In the genomic region with DNA sequence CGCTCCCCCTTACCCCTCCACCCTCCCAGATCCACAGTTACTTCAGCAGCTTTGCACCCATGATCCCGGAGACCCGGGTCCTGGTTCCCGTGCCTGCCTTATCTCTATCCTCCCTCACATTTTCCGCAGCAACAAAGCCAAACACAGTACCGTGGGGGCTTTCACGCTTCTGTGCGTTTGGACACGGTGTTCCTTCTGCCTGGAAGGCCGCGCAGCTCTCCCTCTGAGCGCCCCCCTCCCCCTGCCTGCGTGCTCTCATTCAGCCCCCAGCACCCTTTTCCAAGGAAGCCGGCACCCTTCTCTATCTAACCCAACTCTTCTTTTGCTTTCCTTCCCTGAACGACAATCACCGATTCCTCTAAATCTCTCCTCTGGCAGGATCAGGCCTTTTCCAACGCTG, we compare ENCODE assay signal across 8 mouse cellular contexts. TPM values are rescaled to one million over a fixed set of nuclear protein-coding genes. Genes with fewer than 3 reads are reported as not detected.
DNase-seq lines count a peak whose midpoint lies in the region; ATAC-seq lines count a peak whose summit lies in the region.

No protein-coding gene starts in this region.

- peak overlapping the region; percentile 97 for H3K4me2 ChIP-seq in heart, embryonic 15.5 days
- peak overlapping the region; percentile 96 for H3K4me2 ChIP-seq in stomach, embryonic 16.5 days (ENCODE audit: low read depth, low read length)

- peak; percentile 15 for DNase-seq in retina, adult 2 months (ENCODE audit: low read depth, low spot score)
- no peak for DNase-seq in retina, embryonic 14.5 days (ENCODE audit: low spot score)
- DNase-seq in cerebellum, postnatal 14 days: peak; percentile 72 to 73
- DNase-seq in kidney, postnatal 36 days: peak; percentile 54 to 73
- DNase-seq in adipocyte (ENCODE audit: low spot score): no peak

- H3K4me3 ChIP-seq in heart, embryonic 15.5 days: peak overlapping the region; percentile 87
- H3K4me3 ChIP-seq in macrophage (ENCODE audit: inconsistent target): peak overlapping the region; percentile 40
- peak overlapping the region; percentile 75 for H3K4me3 ChIP-seq in stomach, embryonic 16.5 days (replicated peaks; ENCODE audit: low read length)

- peaks cover 25% of the 10 kb centered on the region for H3K4me1 ChIP-seq in heart, embryonic 15.5 days (replicated peaks)
- peaks cover 17% of the 10 kb centered on the region for H3K4me1 ChIP-seq in stomach, embryonic 16.5 days (ENCODE audit: control insufficient read depth, insufficient read depth, low read length)

- no peaks in the 10 kb centered on the region for H3K36me3 ChIP-seq in heart, embryonic 15.5 days
- no peaks in the 10 kb centered on the region for H3K36me3 ChIP-seq in macrophage (ENCODE audit: inconsistent target)
- no peaks in the 10 kb centered on the region for H3K36me3 ChIP-seq in stomach, embryonic 16.5 days (ENCODE audit: control insufficient read depth, insufficient read depth, low read length)

- no peaks in the 10 kb centered on the region for H3K27me3 ChIP-seq in heart, embryonic 15.5 days
- H3K27me3 ChIP-seq in stomach, embryonic 16.5 days (ENCODE audit: control insufficient read depth, insufficient read depth, low read length): no peaks in the 10 kb centered on the region

- H3K79me2 ChIP-seq in macrophage (ENCODE audit: inconsistent target): peaks cover 8% of the 10 kb centered on the region; the same call in 1 of the 2 replicates

- no peaks in the 10 kb centered on the region for H3K9me3 ChIP-seq in heart, embryonic 15.5 days (replicated peaks)
- no peaks in the 10 kb centered on the region for H3K9me3 ChIP-seq in stomach, embryonic 16.5 days (replicated peaks; ENCODE audit: control insufficient read depth, low read length)

- H3K9ac ChIP-seq in heart, embryonic 15.5 days: peak overlapping the region; percentile 87
- H3K9ac ChIP-seq in stomach, embryonic 16.5 days (ENCODE audit: low read length): peak overlapping the region; percentile 86

- ATAC-seq in heart, embryonic 15.5 days (replicated peaks; ENCODE audit: insufficient number of reproducible peaks, insufficient read depth, low FRiP score, low read depth): no peak; the same call in 1 of the 2 replicates
- 0 out of 2 replicates have a peak, but pooled peaks have one; percentile 24 for ATAC-seq in stomach, embryonic 16.5 days (ENCODE audit: insufficient read depth, low FRiP score)

- H3K27ac ChIP-seq in heart, embryonic 15.5 days: peak overlapping the region; percentile 26
- no peak overlapping the region for H3K27ac ChIP-seq in macrophage
- H3K27ac ChIP-seq in stomach, embryonic 16.5 days (ENCODE audit: low read length): peak overlapping the region; percentile 64; the same call in 1 of the 2 replicates

- 0% methylated on average over 17 of the region's 17 CpGs for WGBS in heart, embryonic 15.5 days
- WGBS in macrophage (ENCODE audit: missing documents): 3% methylated on average over 17 of the region's 17 CpGs
- under 1% methylated on average over 16 of the region's 17 CpGs for WGBS in stomach, embryonic 16.5 days

RNA-seq across cellular contexts. Expression of gene Castor2, which starts 0.5 kb away (rescaled TPM):
- polyA plus RNA-seq in heart, embryonic 15.5 days (2015; fragmentation: Nextera tagmentation; extraction: Ambion mirVana): 5.0 and 6.2 TPM in 2 replicates
- 10 to 100 TPM in 16 of 26 experiments, 1 to 10 TPM in 9, under 1 TPM in 1; 0.77 to 29.1 (median 13.6) TPM for total RNA-seq in macrophage (2018; cell fraction: chromatin; rRNA removed)
- total RNA-seq in macrophage (2018; cell fraction: cytosol; rRNA removed): 10 to 100 TPM; 10.6 to 30.0 (median 22.1) TPM
- 10 to 100 TPM in 20 of 26 experiments, 1 to 10 TPM in 6; 3.7 to 34.1 (median 17.6) TPM for total RNA-seq in macrophage (2018; cell fraction: nucleus; rRNA removed)
- 14.3 to 22.1 TPM (median 22.1 TPM) in 3 replicates for polyA plus RNA-seq in macrophage (2018)
- polyA plus RNA-seq in stomach, embryonic 16.5 days (2015; fragmentation: Nextera tagmentation; extraction: Ambion mirVana): 3.8 and 4.4 TPM in 2 replicates

Comparison
In these comparisons a context has a peak if more than half of its experiments do, and no peak if none do; other contexts are left out.
1. DNase-seq: peak in retina, adult 2 months (single experiment), cerebellum, postnatal 14 days (2 of 2) and kidney, postnatal 36 days (2 of 2); none in retina, embryonic 14.5 days (single experiment) and adipocyte (single experiment).
2. Peak in every context shown above with its lines, with median percentiles within 50 percentile points of each other: H3K4me3 ChIP-seq.